9 mouse cellular contexts compared by ENCODE assay signal in genomic region chr2:173026286-173026685, GRCm38 (mm10). TPM values are rescaled to one million over a fixed set of nuclear protein-coding genes. Genes with fewer than 3 reads are reported as not detected.
DNase-seq lines count a peak whose midpoint lies in the region; ATAC-seq and TF ChIP-seq lines count a peak whose summit lies in the region.
"Had no signal": no experiment of that assay in that cellular context is flagged by ENCODE, and none has a peak within 500 bp of the region (broad histone marks: within the 10 kb centered on the region; RNA-seq: fewer than 3 reads in every experiment).

No protein-coding gene starts in this region.

- WGBS in hindbrain, embryonic 10.5 days: 88% methylated on average over 5 of the region's 5 CpGs
- 84% methylated on average over 5 of the region's 5 CpGs for WGBS in hindbrain, embryonic 11.5 days
- WGBS in embryonic facial prominence, embryonic 10.5 days: 85% methylated on average over 5 of the region's 5 CpGs
- 86% methylated on average over 5 of the region's 5 CpGs for WGBS in forebrain, embryonic 11.5 days
- 53% methylated on average over 5 of the region's 5 CpGs for WGBS in lung, adult 2 months

- ATAC-seq in hindbrain, embryonic 11.5 days (ENCODE audit: low FRiP score): no peak
- ATAC-seq in forebrain, embryonic 11.5 days (replicated peaks; ENCODE audit: low FRiP score): no peak

- DNase-seq in hindbrain, embryonic 10.5 days (ENCODE audit: low spot score): no peak
- no peak for DNase-seq in hindbrain, embryonic 11.5 days (ENCODE audit: low spot score)
- DNase-seq in CH12.LX (ENCODE audit: extremely low read depth) (peak; percentile 43), liver (peak; percentile 39)
- no peak for DNase-seq in embryonic facial prominence, embryonic 10.5 days (ENCODE audit: low spot score)
- no peak for DNase-seq in forebrain, embryonic 11.5 days (ENCODE audit: low spot score)
- DNase-seq in frontal cortex, adult 2 months (ENCODE audit: extremely low spot score in 1 of 2, low spot score in 1 of 2): no peak
- no peak for DNase-seq in lung, adult 2 months
- DNase-seq: kidney, postnatal 14 days had no signal

- H3K27me3 ChIP-seq in hindbrain, embryonic 10.5 days (ENCODE audit: insufficient read depth, poor library complexity, severe bottlenecking): peaks cover 1% of the 10 kb centered on the region; the same call in 1 of the 2 replicates
- H3K27me3 ChIP-seq in hindbrain, embryonic 11.5 days (ENCODE audit: control insufficient read depth, insufficient read depth, low read length): peaks cover under 1% of the 10 kb centered on the region; the same call in 1 of the 2 replicates
- H3K27me3 ChIP-seq in CH12.LX (replicated peaks): no peaks in the 10 kb centered on the region
- H3K27me3 ChIP-seq in embryonic facial prominence, embryonic 10.5 days (replicated peaks; ENCODE audit: low read depth, poor library complexity, severe bottlenecking): peaks cover 1% of the 10 kb centered on the region
- H3K27me3 ChIP-seq in forebrain, embryonic 11.5 days (ENCODE audit: control insufficient read depth, insufficient read depth, low read length): no peaks in the 10 kb centered on the region; the same call in 1 of the 2 replicates

- H3K79me2 ChIP-seq in CH12.LX (replicated peaks; ENCODE audit: control insufficient read depth, extremely low read depth, insufficient read depth, poor library complexity, severe bottlenecking): peaks cover 24% of the 10 kb centered on the region

- no peak overlapping the region for H3K4me2 ChIP-seq in hindbrain, embryonic 11.5 days (replicated peaks; ENCODE audit: low read depth, low read length)
- peak overlapping the region; percentile 24 for H3K4me2 ChIP-seq in CH12.LX (ENCODE audit: insufficient read depth, low read depth, poor library complexity, severe bottlenecking)
- no peak overlapping the region for H3K4me2 ChIP-seq in forebrain, embryonic 11.5 days (ENCODE audit: low read depth, low read length, severe bottlenecking)

- H3K27ac ChIP-seq in hindbrain, embryonic 10.5 days: 0 out of 2 replicates have a peak overlapping the region, but pooled peaks have one; percentile 71
- H3K27ac ChIP-seq in hindbrain, embryonic 11.5 days (ENCODE audit: low read depth, low read length): no peak overlapping the region
- peak overlapping the region; percentile 16 for H3K27ac ChIP-seq in CH12.LX (ENCODE audit: insufficient read depth, low read depth)
- H3K27ac ChIP-seq in embryonic facial prominence, embryonic 10.5 days (replicated peaks): peak overlapping the region; percentile 12; the same call in 1 of the 2 replicates
- H3K27ac ChIP-seq in forebrain, embryonic 11.5 days (ENCODE audit: low read depth, low read length): no peak overlapping the region

- TF ChIP-seq POLR2A in CH12.LX (IDR thresholded peaks at IDR 0.05; ENCODE audit: low read depth, low read length): peak; percentile 32; the same call in 1 of the 2 replicates
- no peak for TF ChIP-seq POLR2A in lung, adult 2 months (IDR thresholded peaks at IDR 0.05; ENCODE audit: borderline replicate concordance, extremely low read depth, low read depth, low read length)

- no peak for TF ChIP-seq EP300 in CH12.LX (IDR thresholded peaks at IDR 0.05; ENCODE audit: low read length)

- H3K4me3 ChIP-seq in hindbrain, embryonic 10.5 days: no peak overlapping the region
- H3K4me3 ChIP-seq in hindbrain, embryonic 11.5 days (ENCODE audit: low read depth, low read length): no peak overlapping the region
- peak overlapping the region in 1 of 3 experiments; percentile 2 for H3K4me3 ChIP-seq in CH12.LX (replicated peaks in 1 of 3; ENCODE audit: low read depth in 2 of 3, low read length in 2 of 3, poor library complexity in 1 of 3)
- H3K4me3 ChIP-seq in embryonic facial prominence, embryonic 10.5 days: 0 out of 2 replicates have a peak overlapping the region, but pooled peaks have one; percentile 5
- no peak overlapping the region for H3K4me3 ChIP-seq in forebrain, embryonic 11.5 days (ENCODE audit: low read depth, low read length)
- no peak overlapping the region for H3K4me3 ChIP-seq in lung, adult 2 months (replicated peaks; ENCODE audit: extremely low read depth, low read depth, low read length)

- in situ Hi-C loops in CH12.LX (cut with MboI; ENCODE audit: low pct_ligation_motif_present, low pct_unique_long_range_greater_than_20kb, low sequenced_read_pairs): no loop called here

- H3K4me1 ChIP-seq in hindbrain, embryonic 10.5 days (replicated peaks): peaks cover 72% of the 10 kb centered on the region
- peaks cover 18% of the 10 kb centered on the region for H3K4me1 ChIP-seq in hindbrain, embryonic 11.5 days (replicated peaks; ENCODE audit: control insufficient read depth, insufficient read depth, low read length)
- H3K4me1 ChIP-seq in CH12.LX (ENCODE audit: control insufficient read depth in 1 of 2, insufficient read depth in 2 of 2): peaks cover 48 to 72% of the 10 kb centered on the region in 2 experiments
- H3K4me1 ChIP-seq in embryonic facial prominence, embryonic 10.5 days: peaks cover 70% of the 10 kb centered on the region
- H3K4me1 ChIP-seq in forebrain, embryonic 11.5 days (replicated peaks; ENCODE audit: control insufficient read depth, insufficient read depth, low read length): peaks cover 18% of the 10 kb centered on the region
- peaks cover 16% of the 10 kb centered on the region; the same call in 1 of the 2 replicates for H3K4me1 ChIP-seq in lung, adult 2 months (ENCODE audit: control insufficient read depth, insufficient read depth, low read length)

- H3K36me3 ChIP-seq in hindbrain, embryonic 10.5 days: peaks cover 80% of the 10 kb centered on the region
- no peaks in the 10 kb centered on the region for H3K36me3 ChIP-seq in hindbrain, embryonic 11.5 days (ENCODE audit: control insufficient read depth, insufficient read depth, low read length)
- H3K36me3 ChIP-seq in CH12.LX (replicated peaks in 1 of 2; ENCODE audit: control insufficient read depth in 1 of 2, insufficient read depth in 1 of 2, low read length in 1 of 2): peaks cover 50 to 82% of the 10 kb centered on the region in 2 experiments
- H3K36me3 ChIP-seq in embryonic facial prominence, embryonic 10.5 days (replicated peaks): peaks cover 82% of the 10 kb centered on the region
- H3K36me3 ChIP-seq in forebrain, embryonic 11.5 days (ENCODE audit: control insufficient read depth, insufficient read depth, low read length): peaks cover 8% of the 10 kb centered on the region; the same call in 1 of the 2 replicates

- no peak for TF ChIP-seq RAD21 in CH12.LX (IDR thresholded peaks at IDR 0.05; ENCODE audit: low read depth, low read length)

- dilution Hi-C loops in CH12.LX (cut with MboI; ENCODE audit: extremely low pct_ligation_motif_present, extremely low pct_unique_long_range_greater_than_20kb, low sequenced_read_pairs): no loop called here

- H3K9me3 ChIP-seq in hindbrain, embryonic 10.5 days: no peaks in the 10 kb centered on the region
- no peaks in the 10 kb centered on the region for H3K9me3 ChIP-seq in hindbrain, embryonic 11.5 days (ENCODE audit: control insufficient read depth, low read length)
- no peaks in the 10 kb centered on the region for H3K9me3 ChIP-seq in CH12.LX (replicated peaks; ENCODE audit: low read length)
- no peaks in the 10 kb centered on the region for H3K9me3 ChIP-seq in embryonic facial prominence, embryonic 10.5 days
- no peaks in the 10 kb centered on the region for H3K9me3 ChIP-seq in forebrain, embryonic 11.5 days (ENCODE audit: control insufficient read depth, low read length)

- H3K9ac ChIP-seq in hindbrain, embryonic 11.5 days (ENCODE audit: low read depth, low read length): no peak overlapping the region
- H3K9ac ChIP-seq in CH12.LX (ENCODE audit: insufficient read depth, low read depth): no peak overlapping the region
- no peak overlapping the region for H3K9ac ChIP-seq in forebrain, embryonic 11.5 days (ENCODE audit: low read length)

- no peak for TF ChIP-seq CTCF in CH12.LX (conservative IDR thresholded peaks at IDR 0.05 in 1 of 2, IDR thresholded peaks at IDR 0.05 in 1 of 2; ENCODE audit: low read depth in 2 of 2, low read length in 2 of 2)
- no peak for TF ChIP-seq CTCF in lung, adult 2 months (IDR thresholded peaks at IDR 0.05; ENCODE audit: insufficient read depth, low read length)

RNA-seq across cellular contexts. Expression of gene Rbm38, which starts 6.0 kb away (rescaled TPM):
- 92.3 and 95.9 TPM in 2 replicates for polyA plus RNA-seq in hindbrain, embryonic 10.5 days (2016; fragmentation: Nextera tagmentation; extraction: Ambion mirVana)
- polyA plus RNA-seq in hindbrain, embryonic 11.5 days (2014; fragmentation: Nextera tagmentation; extraction: Ambion mirVana): 57.0 and 63.3 TPM in 2 replicates
- total RNA-seq in CH12.LX (2012; rRNA removed): 19.4 and 20.7 TPM in 2 replicates
- 11.3 and 14.4 TPM in 2 replicates for total RNA-seq in CH12.LX (2014; rRNA removed)
- polyA plus RNA-seq in CH12.LX (2012; ENCODE audit: insufficient read length, low read depth): 83.9 and 85.4 TPM in 2 replicates
- polyA plus RNA-seq in embryonic facial prominence, embryonic 10.5 days (2016; fragmentation: Nextera tagmentation; extraction: Ambion mirVana): 85.7 and 95.6 TPM in 2 replicates
- polyA plus RNA-seq in forebrain, embryonic 11.5 days (2014; fragmentation: Nextera tagmentation; extraction: Ambion mirVana): 111 and 115 TPM in 2 replicates
- polyA plus RNA-seq in frontal cortex, adult 2 months (2012; rRNA removed): 5.1 and 6.8 TPM in 2 replicates
- polyA plus RNA-seq in lung, adult 2 months (2012; rRNA removed): 89.5 and 92.5 TPM in 2 replicates

RNA-seq across cellular contexts. Expression of gene Rae1, which starts 26.4 kb away (rescaled TPM):
- 158 and 162 TPM in 2 replicates for polyA plus RNA-seq in hindbrain, embryonic 10.5 days (2016; fragmentation: Nextera tagmentation; extraction: Ambion mirVana)
- polyA plus RNA-seq in hindbrain, embryonic 11.5 days (2014; fragmentation: Nextera tagmentation; extraction: Ambion mirVana): 134 TPM in 2 replicates
- total RNA-seq in CH12.LX (2012; rRNA removed) (86.3 and 97.7 TPM in 2 replicates), CH12.LX (2014; rRNA removed) (114 and 115 TPM in 2 replicates)
- polyA plus RNA-seq in CH12.LX (2012; ENCODE audit: insufficient read length, low read depth): 86.1 and 95.0 TPM in 2 replicates
- polyA plus RNA-seq in embryonic facial prominence, embryonic 10.5 days (2016; fragmentation: Nextera tagmentation; extraction: Ambion mirVana): 176 and 179 TPM in 2 replicates
- 147 and 148 TPM in 2 replicates for polyA plus RNA-seq in forebrain, embryonic 11.5 days (2014; fragmentation: Nextera tagmentation; extraction: Ambion mirVana)
- 69.7 and 82.4 TPM in 2 replicates for polyA plus RNA-seq in frontal cortex, adult 2 months (2012; rRNA removed)
- polyA plus RNA-seq in lung, adult 2 months (2012; rRNA removed): 40.2 and 46.8 TPM in 2 replicates

RNA-seq across cellular contexts. Expression of gene Spo11, which starts 48.8 kb away (rescaled TPM):
- 0.47 and 0.49 TPM in 2 replicates for polyA plus RNA-seq in hindbrain, embryonic 10.5 days (2016; fragmentation: Nextera tagmentation; extraction: Ambion mirVana)
- 0.71 and 0.74 TPM in 2 replicates for polyA plus RNA-seq in hindbrain, embryonic 11.5 days (2014; fragmentation: Nextera tagmentation; extraction: Ambion mirVana)
- total RNA-seq in CH12.LX (2012; rRNA removed) (0.13 and 0.34 TPM in 2 replicates), CH12.LX (2014; rRNA removed) (not detected in 2 replicates)
- 0.08 and 0.16 TPM in 2 replicates for polyA plus RNA-seq in CH12.LX (2012; ENCODE audit: insufficient read length, low read depth)
- polyA plus RNA-seq in embryonic facial prominence, embryonic 10.5 days (2016; fragmentation: Nextera tagmentation; extraction: Ambion mirVana): 0.26 and 0.46 TPM in 2 replicates
- 0.47 and 0.71 TPM in 2 replicates for polyA plus RNA-seq in forebrain, embryonic 11.5 days (2014; fragmentation: Nextera tagmentation; extraction: Ambion mirVana)
- polyA plus RNA-seq in frontal cortex, adult 2 months (2012; rRNA removed): 0.76 and 1.0 TPM in 2 replicates
- 0.14 and 0.15 TPM in 2 replicates for polyA plus RNA-seq in lung, adult 2 months (2012; rRNA removed)

Comparison
In these comparisons a context has a peak if more than half of its experiments do, and no peak if none do; other contexts are left out.
1. H3K27ac ChIP-seq: peak in hindbrain, embryonic 10.5 days (single experiment), CH12.LX (single experiment) and embryonic facial prominence, embryonic 10.5 days (single experiment); none in hindbrain, embryonic 11.5 days (single experiment) and forebrain, embryonic 11.5 days (single experiment).
2. DNase-seq: peak in CH12.LX (single experiment) and liver (single experiment); none in hindbrain, embryonic 10.5 days (single experiment), hindbrain, embryonic 11.5 days (single experiment), embryonic facial prominence, embryonic 10.5 days (single experiment), forebrain, embryonic 11.5 days (single experiment), frontal cortex, adult 2 months (0 of 2) and lung, adult 2 months (single experiment).